Mouse (Mus musculus): Measurements from ENCODE around the gene Clec2d. TPM values are rescaled to one million over a fixed set of nuclear protein-coding genes. Genes with fewer than 3 reads are reported as not detected.

Clec2d gene
- 0.90 and 0.91 TPM in 2 replicates for polyA plus RNA-seq (2015; fragmentation: Nextera tagmentation; extraction: Ambion mirVana)

- peak; percentile 96 for ATAC-seq (ENCODE audit: low FRiP score, low TSS enrichment)
These were observed at the start of gene Clec2d for GRCm38 (mm10) chr6:129180403-129181169. Gene Clec2d (plus strand): TSS chr6:129180615.

GRCm38 (mm10) chr6:129132604-129133341, 47.6 kb upstream of the Clec2d start:
- Histone ChIP-seq H3K4me3 (ENCODE audit: low read length) (no peak overlapping the region), H3K9ac (replicated peaks; ENCODE audit: low read length) (no peak overlapping the region), H3K27ac (ENCODE audit: low read length) (no peak overlapping the region), H3K27me3 (ENCODE audit: insufficient read depth, low read length) (no peaks in the 10 kb centered on the region), H3K4me1 (ENCODE audit: insufficient read depth, low read length) (no peaks in the 10 kb centered on the region), H3K36me3 (ENCODE audit: insufficient read depth, low read length) (no peaks in the 10 kb centered on the region), H3K9me3 (ENCODE audit: low read length) (no peaks in the 10 kb centered on the region), H3K4me2 (replicated peaks; ENCODE audit: low read depth, low read length) (no peak overlapping the region)
- 74% methylated on average over 4 of the region's 4 CpGs for WGBS
- ATAC-seq (ENCODE audit: low FRiP score, low TSS enrichment) = no peak

More at GRCm38 (mm10) chr6:129180403-129181169, at the start of gene Clec2d:
- H3K36me3 ChIP-seq (ENCODE audit: insufficient read depth, low read length) = peaks cover 12% of the 10 kb centered on the region; the same call in 1 of the 2 replicates
- H3K27me3 ChIP-seq (ENCODE audit: insufficient read depth, low read length) = no peaks in the 10 kb centered on the region
- peak within 1 kb of the TSS; percentile 54 for H3K4me2 ChIP-seq (replicated peaks; ENCODE audit: low read depth, low read length)
- H3K9ac ChIP-seq (replicated peaks; ENCODE audit: low read length) = peak within 1 kb of the TSS; percentile 84
- no peaks in the 10 kb centered on the region for H3K9me3 ChIP-seq (ENCODE audit: low read length)
- 4% methylated on average over 15 of the region's 15 CpGs for WGBS
- H3K4me1 ChIP-seq (ENCODE audit: insufficient read depth, low read length) = no peaks in the 10 kb centered on the region
- peak within 1 kb of the TSS; percentile 95 for H3K27ac ChIP-seq (ENCODE audit: low read length)
- H3K4me3 ChIP-seq (ENCODE audit: low read length) = peak within 1 kb of the TSS; percentile 63

- Histone ChIP-seq H3K27ac (ENCODE audit: low read length) (no peak overlapping the region), H3K4me1 (ENCODE audit: insufficient read depth, low read length) (no peaks in the 10 kb centered on the region), H3K27me3 (ENCODE audit: insufficient read depth, low read length) (no peaks in the 10 kb centered on the region), H3K4me2 (replicated peaks; ENCODE audit: low read depth, low read length) (no peak overlapping the region), H3K9ac (replicated peaks; ENCODE audit: low read length) (no peak overlapping the region), H3K4me3 (ENCODE audit: low read length) (no peak overlapping the region), H3K9me3 (ENCODE audit: low read length) (no peaks in the 10 kb centered on the region), H3K36me3 (ENCODE audit: insufficient read depth, low read length) (no peaks in the 10 kb centered on the region)
- no peak for ATAC-seq (ENCODE audit: low FRiP score, low TSS enrichment)
- 95% methylated on average over 2 of the region's 2 CpGs for WGBS
These were observed 33.6 kb upstream of the Clec2d start for GRCm38 (mm10) chr6:129146812-129147211.

- Histone ChIP-seq H3K36me3 (ENCODE audit: insufficient read depth, low read length) (no peaks in the 10 kb centered on the region), H3K4me1 (ENCODE audit: insufficient read depth, low read length) (no peaks in the 10 kb centered on the region), H3K9me3 (ENCODE audit: low read length) (no peaks in the 10 kb centered on the region), H3K27ac (ENCODE audit: low read length) (no peak overlapping the region), H3K9ac (replicated peaks; ENCODE audit: low read length) (no peak overlapping the region), H3K27me3 (ENCODE audit: insufficient read depth, low read length) (no peaks in the 10 kb centered on the region), H3K4me2 (replicated peaks; ENCODE audit: low read depth, low read length) (no peak overlapping the region), H3K4me3 (ENCODE audit: low read length) (no peak overlapping the region)
- WGBS = 77% methylated on average over 3 of the region's 3 CpGs
- no peak for ATAC-seq (ENCODE audit: low FRiP score, low TSS enrichment)
These were observed 20.3 kb upstream of the Clec2d start for GRCm38 (mm10) chr6:129160103-129160502.

GRCm38 (mm10) chr6:129161136-129161535, 19.3 kb upstream of the Clec2d start:
- Histone ChIP-seq H3K4me2 (replicated peaks; ENCODE audit: low read depth, low read length) (no peak overlapping the region), H3K4me3 (ENCODE audit: low read length) (no peak overlapping the region), H3K27me3 (ENCODE audit: insufficient read depth, low read length) (no peaks in the 10 kb centered on the region), H3K27ac (ENCODE audit: low read length) (no peak overlapping the region), H3K9me3 (ENCODE audit: low read length) (no peaks in the 10 kb centered on the region), H3K9ac (replicated peaks; ENCODE audit: low read length) (no peak overlapping the region), H3K36me3 (ENCODE audit: insufficient read depth, low read length) (no peaks in the 10 kb centered on the region), H3K4me1 (ENCODE audit: insufficient read depth, low read length) (no peaks in the 10 kb centered on the region)
- no peak for ATAC-seq (ENCODE audit: low FRiP score, low TSS enrichment)
- WGBS = 85% methylated on average over 3 of the region's 3 CpGs

- no peak for ATAC-seq (ENCODE audit: low FRiP score, low TSS enrichment)
- H3K4me1 ChIP-seq (ENCODE audit: insufficient read depth, low read length) = no peaks in the 10 kb centered on the region
- no peak overlapping the region for H3K4me2 ChIP-seq (replicated peaks; ENCODE audit: low read depth, low read length)
These were observed 18.5 kb upstream of the Clec2d start for GRCm38 (mm10) chr6:129161951-129162350.

GRCm38 (mm10) chr6:129162587-129163159, 17.7 kb upstream of the Clec2d start:
- 71% methylated on average over 3 of the region's 3 CpGs for whole genome bisulfite sequencing

More at GRCm38 (mm10) chr6:129161951-129162350, 18.5 kb upstream of the Clec2d start:
- H3K4me3 ChIP-seq (ENCODE audit: low read length) = no peak overlapping the region
- H3K27ac ChIP-seq (ENCODE audit: low read length) = no peak overlapping the region
- H3K27me3 ChIP-seq (ENCODE audit: insufficient read depth, low read length) = no peaks in the 10 kb centered on the region
- H3K9me3 ChIP-seq (ENCODE audit: low read length) = no peaks in the 10 kb centered on the region
- H3K36me3 ChIP-seq (ENCODE audit: insufficient read depth, low read length) = no peaks in the 10 kb centered on the region
- no peak overlapping the region for H3K9ac ChIP-seq (replicated peaks; ENCODE audit: low read length)

GRCm38 (mm10) chr6:129163606-129164005, 16.8 kb upstream of the Clec2d start:
- Histone ChIP-seq H3K27me3 (ENCODE audit: insufficient read depth, low read length) (no peaks in the 10 kb centered on the region), H3K27ac (ENCODE audit: low read length) (no peak overlapping the region), H3K9me3 (ENCODE audit: low read length) (no peaks in the 10 kb centered on the region), H3K9ac (replicated peaks; ENCODE audit: low read length) (no peak overlapping the region), H3K4me1 (ENCODE audit: insufficient read depth, low read length) (no peaks in the 10 kb centered on the region), H3K4me3 (ENCODE audit: low read length) (no peak overlapping the region), H3K36me3 (ENCODE audit: insufficient read depth, low read length) (no peaks in the 10 kb centered on the region), H3K4me2 (replicated peaks; ENCODE audit: low read depth, low read length) (no peak overlapping the region)
- ATAC-seq (ENCODE audit: low FRiP score, low TSS enrichment) = no peak
- WGBS = 85% methylated on average over 1 of the region's 1 CpGs

More at GRCm38 (mm10) chr6:129162587-129163159, 17.7 kb upstream of the Clec2d start:
- Histone ChIP-seq H3K9me3 (ENCODE audit: low read length) (no peaks in the 10 kb centered on the region), H3K4me1 (ENCODE audit: insufficient read depth, low read length) (no peaks in the 10 kb centered on the region), H3K4me3 (ENCODE audit: low read length) (no peak overlapping the region), H3K36me3 (ENCODE audit: insufficient read depth, low read length) (no peaks in the 10 kb centered on the region), H3K4me2 (replicated peaks; ENCODE audit: low read depth, low read length) (no peak overlapping the region), H3K27me3 (ENCODE audit: insufficient read depth, low read length) (no peaks in the 10 kb centered on the region), H3K27ac (ENCODE audit: low read length) (no peak overlapping the region), H3K9ac (replicated peaks; ENCODE audit: low read length) (no peak overlapping the region)
- ATAC-seq (ENCODE audit: low FRiP score, low TSS enrichment) = no peak

GRCm38 (mm10) chr6:129170925-129171324, 9.5 kb upstream of the Clec2d start:
- Histone ChIP-seq H3K4me1 (ENCODE audit: insufficient read depth, low read length) (0 out of 2 replicates have a peak, but pooled peaks cover 3% of the 10 kb centered on the region), H3K9me3 (ENCODE audit: low read length) (no peaks in the 10 kb centered on the region), H3K27me3 (ENCODE audit: insufficient read depth, low read length) (no peaks in the 10 kb centered on the region), H3K4me3 (ENCODE audit: low read length) (no peak overlapping the region), H3K4me2 (replicated peaks; ENCODE audit: low read depth, low read length) (no peak overlapping the region), H3K9ac (replicated peaks; ENCODE audit: low read length) (no peak overlapping the region), H3K36me3 (ENCODE audit: insufficient read depth, low read length) (no peaks in the 10 kb centered on the region), H3K27ac (ENCODE audit: low read length) (no peak overlapping the region)
- no peak for ATAC-seq (ENCODE audit: low FRiP score, low TSS enrichment)
- 79% methylated on average over 1 of the region's 1 CpGs for WGBS
